Mouse (Mus musculus) CH12.LX (cell line): ENCODE data around the gene Adprhl2.

Experiments used
- CTCF ChIP-seq, 2 experiments: IDR thresholded peaks in 1 of 2; conservative IDR thresholded peaks in 1 of 2; 2 replicates each; pipeline ENCODE4 v1.5.1; 2011 to 2012; ENCODE audit warnings: low read depth in 2 of 2, low read length in 2 of 2, improper control_type of control experiment in 1 of 2, inconsistent platforms in 1 of 2, mild to moderate bottlenecking in 1 of 2, moderate library complexity in 1 of 2
- EP300 ChIP-seq: IDR thresholded peaks from 2 replicates; pipeline ENCODE4 v1.6.1; 2011; ENCODE audit warnings: low read length, improper control_type of control experiment
- JUN ChIP-seq: IDR thresholded peaks from 2 replicates; pipeline ENCODE4 v1.6.1; 2011; ENCODE audit warnings: low read depth, mild to moderate bottlenecking, low read length, improper control_type of control experiment, moderate library complexity; ENCODE audit not compliant: insufficient read depth
- MAX ChIP-seq: IDR thresholded peaks from 2 replicates; pipeline ENCODE4 v1.6.1; 2011; ENCODE audit warnings: low read length, improper control_type of control experiment
- MXI1 ChIP-seq: IDR thresholded peaks from 2 replicates; pipeline ENCODE4 v1.6.1; 2011; ENCODE audit warnings: mild to moderate bottlenecking, low read depth, low read length, improper control_type of control experiment
- POLR2A ChIP-seq: IDR thresholded peaks from 2 replicates; pipeline ENCODE4 v1.6.1; 2011; ENCODE audit warnings: low read depth, mild to moderate bottlenecking, improper control_type of control experiment, low read length
- POLR2AphosphoS2 ChIP-seq: IDR thresholded peaks from 2 replicates; pipeline ENCODE4 v1.6.1; 2011; ENCODE audit warnings: low read depth, low read length, improper control_type of control experiment
- SIN3A ChIP-seq: IDR thresholded peaks from 2 replicates; pipeline ENCODE4 v1.6.1; 2012; ENCODE audit warnings: low read length, improper control_type of control experiment, inconsistent platforms
- SMC3 ChIP-seq: IDR thresholded peaks from 2 replicates; pipeline ENCODE4 v1.6.1; 2011; ENCODE audit warnings: low read depth, low read length, improper control_type of control experiment
- TCF12 ChIP-seq: IDR thresholded peaks from 2 replicates; pipeline ENCODE4 v1.6.1; 2014; ENCODE audit warnings: low read depth, mild to moderate bottlenecking, inconsistent platforms, low read length, improper control_type of control experiment

DNA sequence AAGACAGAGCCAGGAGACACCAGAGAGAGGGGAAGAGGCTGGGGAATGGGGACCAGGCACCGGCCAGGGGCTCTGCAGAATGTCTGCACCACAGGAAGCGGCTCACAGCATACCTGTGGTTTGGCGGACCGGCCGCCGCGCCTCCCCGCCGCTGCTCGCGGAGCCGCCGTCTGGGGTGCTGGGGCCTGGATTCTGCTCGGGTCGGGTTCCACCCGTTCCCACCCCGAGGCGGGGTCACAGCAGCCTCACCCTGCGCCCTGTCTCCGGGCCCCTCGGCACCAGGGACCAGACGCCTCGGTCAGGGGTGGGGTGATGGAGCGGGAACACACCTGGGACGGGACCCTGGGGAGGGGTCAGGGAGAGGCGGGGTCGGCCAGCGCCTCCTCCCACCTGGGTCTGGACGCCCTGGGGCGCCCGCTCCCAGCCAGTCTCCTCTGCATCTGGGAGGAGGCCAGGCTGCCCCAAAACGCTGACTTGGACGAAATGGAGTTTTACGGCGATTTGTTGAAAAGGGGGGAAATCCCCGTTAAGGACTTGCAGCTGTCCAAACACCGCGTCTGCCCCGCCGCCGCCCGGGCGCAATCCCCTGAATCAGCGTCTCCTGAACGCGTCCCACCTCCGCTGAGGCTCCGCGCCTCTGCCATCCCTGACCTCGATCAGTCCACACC, 20.5 kb downstream of the Adprhl2 start:
- TF ChIP-seq MAX (no peak), CTCF (conservative IDR thresholded peaks at IDR 0.05 in 1 of 2, IDR thresholded peaks at IDR 0.05 in 1 of 2; ENCODE audit: low read depth in 2 of 2, low read length in 2 of 2) (no peak), EP300 (no peak), POLR2AphosphoS2 (no peak), MXI1 (no peak), TCF12 (no peak), POLR2A (no peak), SIN3A (no peak), SMC3 (no peak), JUN (no peak)
